Mouse (Mus musculus): ENCODE measurements around the gene Cdkn1a. TPM values are rescaled to one million over a fixed set of nuclear protein-coding genes. Genes with fewer than 3 reads are reported as not detected.

The Cdkn1a gene
- polyA plus RNA-seq, 1 experiment from 2014 or later: 184 TPM

GRCm38 (mm10) chr17:29137906-29138305 lies 47.1 kb downstream of the Cdkn1a start:
- Histone ChIP-seq H3K4me1 (ENCODE audit: control insufficient read depth, insufficient read depth, low read depth, low read length) (peaks cover 4% of the 10 kb centered on the region), H3K4me2 (ENCODE audit: low read length) (no peak overlapping the region), H3K9ac (ENCODE audit: low read depth, low read length) (no peak overlapping the region), H3K9me3 (ENCODE audit: control insufficient read depth, low read length) (no peaks in the 10 kb centered on the region), H3K27ac (ENCODE audit: low read depth, low read length) (no peak overlapping the region), H3K36me3 (ENCODE audit: control insufficient read depth, insufficient read depth, low read length) (no peaks in the 10 kb centered on the region), H3K27me3 (replicated peaks; ENCODE audit: control insufficient read depth, insufficient read depth, low read length) (no peaks in the 10 kb centered on the region), H3K4me3 (ENCODE audit: low read length) (no peak overlapping the region)
- ATAC-seq: no peak
- WGBS: 74% methylated on average over 7 of the region's 7 CpGs

- ATAC-seq: no peak
Observed at GRCm38 (mm10) chr17:29141577-29141976, 50.8 kb downstream of the Cdkn1a start.

GRCm38 (mm10) chr17:29143266-29143665 lies 52.5 kb downstream of the Cdkn1a start:
- Histone ChIP-seq H3K36me3 (ENCODE audit: control insufficient read depth, insufficient read depth, low read length) (no peaks in the 10 kb centered on the region), H3K9me3 (ENCODE audit: control insufficient read depth, low read length) (no peaks in the 10 kb centered on the region; the same call in 1 of the 2 replicates), H3K9ac (ENCODE audit: low read depth, low read length) (no peak overlapping the region), H3K27ac (ENCODE audit: low read depth, low read length) (no peak overlapping the region), H3K4me1 (ENCODE audit: control insufficient read depth, insufficient read depth, low read depth, low read length) (no peaks in the 10 kb centered on the region), H3K4me2 (ENCODE audit: low read length) (no peak overlapping the region), H3K4me3 (ENCODE audit: low read length) (no peak overlapping the region), H3K27me3 (replicated peaks; ENCODE audit: control insufficient read depth, insufficient read depth, low read length) (no peaks in the 10 kb centered on the region)
- ATAC-seq: no peak
- WGBS: 84% methylated on average over 8 of the region's 8 CpGs

More at GRCm38 (mm10) chr17:29141577-29141976, 50.8 kb downstream of the Cdkn1a start:
- Histone ChIP-seq H3K27ac (ENCODE audit: low read depth, low read length) (no peak overlapping the region), H3K9me3 (ENCODE audit: control insufficient read depth, low read length) (no peaks in the 10 kb centered on the region; the same call in 1 of the 2 replicates), H3K9ac (ENCODE audit: low read depth, low read length) (no peak overlapping the region), H3K36me3 (ENCODE audit: control insufficient read depth, insufficient read depth, low read length) (no peaks in the 10 kb centered on the region), H3K4me1 (ENCODE audit: control insufficient read depth, insufficient read depth, low read depth, low read length) (no peaks in the 10 kb centered on the region), H3K4me3 (ENCODE audit: low read length) (no peak overlapping the region), H3K4me2 (ENCODE audit: low read length) (no peak overlapping the region), H3K27me3 (replicated peaks; ENCODE audit: control insufficient read depth, insufficient read depth, low read length) (no peaks in the 10 kb centered on the region)
- 87% methylated on average over 3 of the region's 3 CpGs for WGBS

- no peak overlapping the region for H3K27ac ChIP-seq (ENCODE audit: low read depth, low read length)
- WGBS: 89% methylated on average over 12 of the region's 12 CpGs
- no peak overlapping the region for H3K4me3 ChIP-seq (ENCODE audit: low read length)
- no peak overlapping the region for H3K9ac ChIP-seq (ENCODE audit: low read depth, low read length)
- H3K27me3 ChIP-seq (replicated peaks; ENCODE audit: control insufficient read depth, insufficient read depth, low read length): no peaks in the 10 kb centered on the region
- no peaks in the 10 kb centered on the region; the same call in 1 of the 2 replicates for H3K9me3 ChIP-seq (ENCODE audit: control insufficient read depth, low read length)
- no peaks in the 10 kb centered on the region for H3K36me3 ChIP-seq (ENCODE audit: control insufficient read depth, insufficient read depth, low read length)
- no peak overlapping the region for H3K4me2 ChIP-seq (ENCODE audit: low read length)
- no peaks in the 10 kb centered on the region for H3K4me1 ChIP-seq (ENCODE audit: control insufficient read depth, insufficient read depth, low read depth, low read length)
- no peak for ATAC-seq
Observed at GRCm38 (mm10) chr17:29145101-29145500, 54.3 kb downstream of the Cdkn1a start.

GRCm38 (mm10) chr17:29147273-29147672 lies 56.5 kb downstream of the Cdkn1a start:
- Histone ChIP-seq H3K4me2 (ENCODE audit: low read length) (no peak overlapping the region), H3K4me3 (ENCODE audit: low read length) (no peak overlapping the region), H3K27me3 (replicated peaks; ENCODE audit: control insufficient read depth, insufficient read depth, low read length) (no peaks in the 10 kb centered on the region), H3K4me1 (ENCODE audit: control insufficient read depth, insufficient read depth, low read depth, low read length) (no peaks in the 10 kb centered on the region), H3K36me3 (ENCODE audit: control insufficient read depth, insufficient read depth, low read length) (no peaks in the 10 kb centered on the region), H3K9ac (ENCODE audit: low read depth, low read length) (no peak overlapping the region), H3K27ac (ENCODE audit: low read depth, low read length) (no peak overlapping the region), H3K9me3 (ENCODE audit: control insufficient read depth, low read length) (no peaks in the 10 kb centered on the region; the same call in 1 of the 2 replicates)
- ATAC-seq: no peak
- WGBS: 89% methylated on average over 14 of the region's 14 CpGs

GRCm38 (mm10) chr17:29147773-29148172 lies 57.0 kb downstream of the Cdkn1a start:
- no peak overlapping the region for H3K9ac ChIP-seq (ENCODE audit: low read depth, low read length)
- no peak overlapping the region for H3K4me2 ChIP-seq (ENCODE audit: low read length)
- H3K27me3 ChIP-seq (replicated peaks; ENCODE audit: control insufficient read depth, insufficient read depth, low read length): no peaks in the 10 kb centered on the region
- H3K4me1 ChIP-seq (ENCODE audit: control insufficient read depth, insufficient read depth, low read depth, low read length): no peaks in the 10 kb centered on the region
- H3K36me3 ChIP-seq (ENCODE audit: control insufficient read depth, insufficient read depth, low read length): no peaks in the 10 kb centered on the region
- no peak overlapping the region for H3K4me3 ChIP-seq (ENCODE audit: low read length)
- no peak overlapping the region for H3K27ac ChIP-seq (ENCODE audit: low read depth, low read length)
- no peak for ATAC-seq
- 66% methylated on average over 6 of the region's 6 CpGs for WGBS
- H3K9me3 ChIP-seq (ENCODE audit: control insufficient read depth, low read length): no peaks in the 10 kb centered on the region; the same call in 1 of the 2 replicates

- ATAC-seq: no peak
- Histone ChIP-seq H3K36me3 (ENCODE audit: control insufficient read depth, insufficient read depth, low read length) (no peaks in the 10 kb centered on the region), H3K4me3 (ENCODE audit: low read length) (no peak overlapping the region), H3K9me3 (ENCODE audit: control insufficient read depth, low read length) (no peaks in the 10 kb centered on the region; the same call in 1 of the 2 replicates), H3K27me3 (replicated peaks; ENCODE audit: control insufficient read depth, insufficient read depth, low read length) (no peaks in the 10 kb centered on the region), H3K4me1 (ENCODE audit: control insufficient read depth, insufficient read depth, low read depth, low read length) (no peaks in the 10 kb centered on the region), H3K4me2 (ENCODE audit: low read length) (no peak overlapping the region), H3K27ac (ENCODE audit: low read depth, low read length) (no peak overlapping the region), H3K9ac (ENCODE audit: low read depth, low read length) (no peak overlapping the region)
- 67% methylated on average over 7 of the region's 7 CpGs for WGBS
Observed at GRCm38 (mm10) chr17:29149766-29150165, 59.0 kb downstream of the Cdkn1a start.

Other genes with a start within 250 kb of the Cdkn1a start
- not detected in 2 replicates for gene Pnpla1, start 232.6 kb upstream of the Cdkn1a start, polyA plus RNA-seq (2015; fragmentation: Nextera tagmentation; extraction: Ambion mirVana)
- gene 4930539E08Rik, start 175.7 kb upstream of the Cdkn1a start, polyA plus RNA-seq (2015; fragmentation: Nextera tagmentation; extraction: Ambion mirVana): 2.4 TPM in 2 replicates
- not detected in 2 replicates for gene Pxt1, start 147.1 kb upstream of the Cdkn1a start, polyA plus RNA-seq (2015; fragmentation: Nextera tagmentation; extraction: Ambion mirVana)
- gene Kctd20, start 139.0 kb upstream of the Cdkn1a start, polyA plus RNA-seq (2015; fragmentation: Nextera tagmentation; extraction: Ambion mirVana): 76.5 and 88.8 TPM in 2 replicates
- gene Stk38, start 83.0 kb upstream of the Cdkn1a start, polyA plus RNA-seq (2015; fragmentation: Nextera tagmentation; extraction: Ambion mirVana): 71.8 and 89.7 TPM in 2 replicates
- 356 and 408 TPM in 2 replicates for gene Srsf3, start 58.3 kb upstream of the Cdkn1a start, polyA plus RNA-seq (2015; fragmentation: Nextera tagmentation; extraction: Ambion mirVana)
- gene Rab44, start 23.2 kb downstream of the Cdkn1a start, polyA plus RNA-seq (2015; fragmentation: Nextera tagmentation; extraction: Ambion mirVana): 0.06 and 0.26 TPM in 2 replicates
- gene Cpne5, start 147.2 kb downstream of the Cdkn1a start, polyA plus RNA-seq (2015; fragmentation: Nextera tagmentation; extraction: Ambion mirVana): 48.1 and 51.2 TPM in 2 replicates
- gene Ppil1, start 173.2 kb downstream of the Cdkn1a start, polyA plus RNA-seq (2015; fragmentation: Nextera tagmentation; extraction: Ambion mirVana): 105 and 113 TPM in 2 replicates
- gene BC004004, start 177.8 kb downstream of the Cdkn1a start, polyA plus RNA-seq (2015; fragmentation: Nextera tagmentation; extraction: Ambion mirVana): 118 and 123 TPM in 2 replicates
- 2.0 and 2.4 TPM in 2 replicates for gene Pi16, start 226.7 kb downstream of the Cdkn1a start, polyA plus RNA-seq (2015; fragmentation: Nextera tagmentation; extraction: Ambion mirVana)